Mouse (Mus musculus): ENCODE results near the gene Pnliprp2. TPM values are rescaled to one million over a fixed set of nuclear protein-coding genes. Genes with fewer than 3 reads are reported as not detected.

Gene Pnliprp2
- polyA plus RNA-seq, 1 experiment from 2014 or later, result 0.11 TPM

GRCm38 (mm10) chr19:58742711-58743110 lies 16.8 kb upstream of the Pnliprp2 start:
- H3K27me3 ChIP-seq (ENCODE audit: control insufficient read depth, insufficient read depth, low read length), result no peaks in the 10 kb centered on the region
- H3K4me2 ChIP-seq (replicated peaks; ENCODE audit: low read depth, low read length), result no peak overlapping the region
- H3K9me3 ChIP-seq (ENCODE audit: control insufficient read depth, low read length), result no peaks in the 10 kb centered on the region
- DNase-seq (ENCODE audit: low spot score) (no peak), ATAC-seq (ENCODE audit: low FRiP score) (no peak)
- WGBS, result 87% methylated on average over 4 of the region's 4 CpGs
- no peak overlapping the region for H3K9ac ChIP-seq (ENCODE audit: low read depth, low read length)
- H3K4me3 ChIP-seq (ENCODE audit: low read depth, low read length), result no peak overlapping the region
- no peak overlapping the region for H3K27ac ChIP-seq (ENCODE audit: low read depth, low read length)
- H3K4me1 ChIP-seq (replicated peaks; ENCODE audit: control insufficient read depth, insufficient read depth, low read length), result no peaks in the 10 kb centered on the region
- no peaks in the 10 kb centered on the region for H3K36me3 ChIP-seq (ENCODE audit: control insufficient read depth, insufficient read depth, low read length)

- H3K4me2 ChIP-seq (replicated peaks; ENCODE audit: low read depth, low read length), result no peak overlapping the region
- 82% methylated on average over 4 of the region's 4 CpGs for WGBS
- H3K27ac ChIP-seq (ENCODE audit: low read depth, low read length), result no peak overlapping the region
- no peak overlapping the region for H3K9ac ChIP-seq (ENCODE audit: low read depth, low read length)
- DNase-seq (ENCODE audit: low spot score) (no peak), ATAC-seq (ENCODE audit: low FRiP score) (no peak)
- H3K9me3 ChIP-seq (ENCODE audit: control insufficient read depth, low read length), result no peaks in the 10 kb centered on the region
- no peaks in the 10 kb centered on the region for H3K27me3 ChIP-seq (ENCODE audit: control insufficient read depth, insufficient read depth, low read length)
- H3K4me3 ChIP-seq (ENCODE audit: low read depth, low read length), result no peak overlapping the region
- no peaks in the 10 kb centered on the region for H3K36me3 ChIP-seq (ENCODE audit: control insufficient read depth, insufficient read depth, low read length)
- no peaks in the 10 kb centered on the region for H3K4me1 ChIP-seq (replicated peaks; ENCODE audit: control insufficient read depth, insufficient read depth, low read length)
Observed at GRCm38 (mm10) chr19:58743736-58744135, 15.8 kb upstream of the Pnliprp2 start.

GRCm38 (mm10) chr19:58747498-58748000 lies 12.0 kb upstream of the Pnliprp2 start:
- DNase-seq (ENCODE audit: low spot score) (no peak), ATAC-seq (ENCODE audit: low FRiP score) (no peak)
- H3K9me3 ChIP-seq (ENCODE audit: control insufficient read depth, low read length), result no peaks in the 10 kb centered on the region
- H3K27ac ChIP-seq (ENCODE audit: low read depth, low read length), result no peak overlapping the region
- 86% methylated on average over 9 of the region's 9 CpGs for WGBS
- no peaks in the 10 kb centered on the region for H3K36me3 ChIP-seq (ENCODE audit: control insufficient read depth, insufficient read depth, low read length)
- no peaks in the 10 kb centered on the region for H3K4me1 ChIP-seq (replicated peaks; ENCODE audit: control insufficient read depth, insufficient read depth, low read length)
- H3K9ac ChIP-seq (ENCODE audit: low read depth, low read length), result no peak overlapping the region
- no peaks in the 10 kb centered on the region for H3K27me3 ChIP-seq (ENCODE audit: control insufficient read depth, insufficient read depth, low read length)
- H3K4me2 ChIP-seq (replicated peaks; ENCODE audit: low read depth, low read length), result no peak overlapping the region
- H3K4me3 ChIP-seq (ENCODE audit: low read depth, low read length), result no peak overlapping the region

GRCm38 (mm10) chr19:58750822-58751221 lies 8.7 kb upstream of the Pnliprp2 start:
- H3K4me3 ChIP-seq (ENCODE audit: low read depth, low read length), result no peak overlapping the region
- 92% methylated on average over 2 of the region's 2 CpGs for WGBS
- H3K27ac ChIP-seq (ENCODE audit: low read depth, low read length), result no peak overlapping the region
- no peak overlapping the region for H3K9ac ChIP-seq (ENCODE audit: low read depth, low read length)
- no peaks in the 10 kb centered on the region for H3K9me3 ChIP-seq (ENCODE audit: control insufficient read depth, low read length)
- no peaks in the 10 kb centered on the region for H3K4me1 ChIP-seq (replicated peaks; ENCODE audit: control insufficient read depth, insufficient read depth, low read length)
- no peak overlapping the region for H3K4me2 ChIP-seq (replicated peaks; ENCODE audit: low read depth, low read length)
- no peak for ATAC-seq (ENCODE audit: low FRiP score)
- H3K36me3 ChIP-seq (ENCODE audit: control insufficient read depth, insufficient read depth, low read length), result no peaks in the 10 kb centered on the region
- H3K27me3 ChIP-seq (ENCODE audit: control insufficient read depth, insufficient read depth, low read length), result no peaks in the 10 kb centered on the region
- DNase-seq (ENCODE audit: low spot score), result no peak

GRCm38 (mm10) chr19:58751504-58751903 lies 8.0 kb upstream of the Pnliprp2 start:
- no peak for DNase-seq (ENCODE audit: low spot score)
- no peaks in the 10 kb centered on the region for H3K36me3 ChIP-seq (ENCODE audit: control insufficient read depth, insufficient read depth, low read length)

GRCm38 (mm10) chr19:58758871-58759270 lies 648 bp upstream of the Pnliprp2 start:
- Histone ChIP-seq H3K4me2 (replicated peaks; ENCODE audit: low read depth, low read length) (no peak overlapping the region), H3K4me1 (replicated peaks; ENCODE audit: control insufficient read depth, insufficient read depth, low read length) (no peaks in the 10 kb centered on the region), H3K9ac (ENCODE audit: low read depth, low read length) (no peak overlapping the region), H3K9me3 (ENCODE audit: control insufficient read depth, low read length) (no peaks in the 10 kb centered on the region), H3K36me3 (ENCODE audit: control insufficient read depth, insufficient read depth, low read length) (no peaks in the 10 kb centered on the region), H3K4me3 (ENCODE audit: low read depth, low read length) (no peak overlapping the region), H3K27me3 (ENCODE audit: control insufficient read depth, insufficient read depth, low read length) (no peaks in the 10 kb centered on the region), H3K27ac (ENCODE audit: low read depth, low read length) (no peak overlapping the region)
- DNase-seq (ENCODE audit: low spot score) (no peak), ATAC-seq (ENCODE audit: low FRiP score) (no peak)
- 89% methylated on average over 4 of the region's 4 CpGs for WGBS

More at GRCm38 (mm10) chr19:58751504-58751903, 8.0 kb upstream of the Pnliprp2 start:
- no peak for ATAC-seq (ENCODE audit: low FRiP score)
- H3K4me1 ChIP-seq (replicated peaks; ENCODE audit: control insufficient read depth, insufficient read depth, low read length), result no peaks in the 10 kb centered on the region
- H3K9me3 ChIP-seq (ENCODE audit: control insufficient read depth, low read length), result no peaks in the 10 kb centered on the region
- H3K9ac ChIP-seq (ENCODE audit: low read depth, low read length), result no peak overlapping the region
- H3K4me2 ChIP-seq (replicated peaks; ENCODE audit: low read depth, low read length), result no peak overlapping the region
- WGBS, result 70% methylated on average over 2 of the region's 2 CpGs
- no peaks in the 10 kb centered on the region for H3K27me3 ChIP-seq (ENCODE audit: control insufficient read depth, insufficient read depth, low read length)
- H3K27ac ChIP-seq (ENCODE audit: low read depth, low read length), result no peak overlapping the region
- no peak overlapping the region for H3K4me3 ChIP-seq (ENCODE audit: low read depth, low read length)

- no peaks in the 10 kb centered on the region for H3K9me3 ChIP-seq (ENCODE audit: control insufficient read depth, low read length)
- no peaks in the 10 kb centered on the region for H3K36me3 ChIP-seq (ENCODE audit: control insufficient read depth, insufficient read depth, low read length)
- ATAC-seq (ENCODE audit: low FRiP score) (no peak), DNase-seq (ENCODE audit: low spot score) (no peak)
- WGBS, result 17% methylated on average over 6 of the region's 6 CpGs
- H3K9ac ChIP-seq (ENCODE audit: low read depth, low read length), result no peak overlapping the region
- no peak overlapping the region for H3K4me2 ChIP-seq (replicated peaks; ENCODE audit: low read depth, low read length)
- no peaks in the 10 kb centered on the region for H3K27me3 ChIP-seq (ENCODE audit: control insufficient read depth, insufficient read depth, low read length)
- H3K27ac ChIP-seq (ENCODE audit: low read depth, low read length), result no peak overlapping the region
- no peak overlapping the region for H3K4me3 ChIP-seq (ENCODE audit: low read depth, low read length)
- no peaks in the 10 kb centered on the region for H3K4me1 ChIP-seq (replicated peaks; ENCODE audit: control insufficient read depth, insufficient read depth, low read length)
Observed at GRCm38 (mm10) chr19:58762316-58762715, 2.8 kb downstream of the Pnliprp2 start.

GRCm38 (mm10) chr19:58762848-58763541 lies 3.5 kb downstream of the Pnliprp2 start:
- WGBS, result 11% methylated on average over 12 of the region's 12 CpGs
- H3K9me3 ChIP-seq (ENCODE audit: control insufficient read depth, low read length), result no peaks in the 10 kb centered on the region
- 0 out of 2 replicates have a peak overlapping the region, but pooled peaks have one; percentile 17 for H3K9ac ChIP-seq (ENCODE audit: low read depth, low read length)
- DNase-seq (ENCODE audit: low spot score) (peak; percentile 74), ATAC-seq (ENCODE audit: low FRiP score) (peak; percentile 73)
- no peak overlapping the region for H3K4me3 ChIP-seq (ENCODE audit: low read depth, low read length)
- H3K36me3 ChIP-seq (ENCODE audit: control insufficient read depth, insufficient read depth, low read length), result no peaks in the 10 kb centered on the region
- H3K27ac ChIP-seq (ENCODE audit: low read depth, low read length), result no peak overlapping the region
- no peaks in the 10 kb centered on the region for H3K27me3 ChIP-seq (ENCODE audit: control insufficient read depth, insufficient read depth, low read length)
- H3K4me2 ChIP-seq (replicated peaks; ENCODE audit: low read depth, low read length), result no peak overlapping the region
- no peaks in the 10 kb centered on the region for H3K4me1 ChIP-seq (replicated peaks; ENCODE audit: control insufficient read depth, insufficient read depth, low read length)

GRCm38 (mm10) chr19:58767329-58767728 lies 7.8 kb downstream of the Pnliprp2 start:
- ATAC-seq (ENCODE audit: low FRiP score), result no peak
- WGBS, result 32% methylated on average over 6 of the region's 6 CpGs

More at GRCm38 (mm10) chr19:58767329-58767728, 7.8 kb downstream of the Pnliprp2 start:
- no peak overlapping the region for H3K4me2 ChIP-seq (replicated peaks; ENCODE audit: low read depth, low read length)
- H3K27ac ChIP-seq (ENCODE audit: low read depth, low read length), result no peak overlapping the region
- H3K27me3 ChIP-seq (ENCODE audit: control insufficient read depth, insufficient read depth, low read length), result no peaks in the 10 kb centered on the region
- no peaks in the 10 kb centered on the region for H3K9me3 ChIP-seq (ENCODE audit: control insufficient read depth, low read length)
- no peaks in the 10 kb centered on the region for H3K4me1 ChIP-seq (replicated peaks; ENCODE audit: control insufficient read depth, insufficient read depth, low read length)
- no peak overlapping the region for H3K9ac ChIP-seq (ENCODE audit: low read depth, low read length)
- H3K4me3 ChIP-seq (ENCODE audit: low read depth, low read length), result no peak overlapping the region
- no peaks in the 10 kb centered on the region for H3K36me3 ChIP-seq (ENCODE audit: control insufficient read depth, insufficient read depth, low read length)
- no peak for DNase-seq (ENCODE audit: low spot score)
